ENCODE assay signal across 8 mouse cellular contexts in genomic region chr7:137321961-137322784, GRCm38 (mm10). TPM values are rescaled to one million over a fixed set of nuclear protein-coding genes. Genes with fewer than 3 reads are reported as not detected.
DNase-seq lines count a peak whose midpoint lies in the region; ATAC-seq lines count a peak whose summit lies in the region.

No protein-coding gene starts in this region.

- no peaks in the 10 kb centered on the region for H3K36me3 ChIP-seq in forebrain, embryonic 12.5 days (replicated peaks)
- no peaks in the 10 kb centered on the region for H3K36me3 ChIP-seq in limb, embryonic 12.5 days

- H3K4me1 ChIP-seq in forebrain, embryonic 12.5 days: peaks cover 55% of the 10 kb centered on the region
- H3K4me1 ChIP-seq in limb, embryonic 12.5 days (replicated peaks): peaks cover 55% of the 10 kb centered on the region

- no peak overlapping the region for H3K27ac ChIP-seq in forebrain, embryonic 12.5 days
- H3K27ac ChIP-seq in limb, embryonic 12.5 days: peak overlapping the region; percentile 67

- under 1% methylated on average over 68 of the region's 72 CpGs for WGBS in forebrain, embryonic 12.5 days
- WGBS in limb, embryonic 12.5 days: under 1% methylated on average over 72 of the region's 72 CpGs

- H3K9ac ChIP-seq in forebrain, embryonic 12.5 days: no peak overlapping the region
- peak overlapping the region; percentile 72 for H3K9ac ChIP-seq in limb, embryonic 12.5 days (replicated peaks)

- H3K4me2 ChIP-seq in forebrain, embryonic 12.5 days: peak overlapping the region; percentile 63
- peak overlapping the region; percentile 92 for H3K4me2 ChIP-seq in limb, embryonic 12.5 days

- peak overlapping the region; percentile 43 for H3K4me3 ChIP-seq in forebrain, embryonic 12.5 days (replicated peaks)
- peak overlapping the region; percentile 93 for H3K4me3 ChIP-seq in limb, embryonic 12.5 days (replicated peaks)

- no peak for ATAC-seq in forebrain, embryonic 12.5 days (ENCODE audit: low FRiP score)
- no peak for ATAC-seq in limb, embryonic 12.5 days (ENCODE audit: insufficient number of reproducible peaks, insufficient read depth, low FRiP score, low TSS enrichment, low read depth)

- no peaks in the 10 kb centered on the region for H3K9me3 ChIP-seq in forebrain, embryonic 12.5 days
- no peaks in the 10 kb centered on the region for H3K9me3 ChIP-seq in limb, embryonic 12.5 days

- peaks cover 93% of the 10 kb centered on the region for H3K27me3 ChIP-seq in forebrain, embryonic 12.5 days
- H3K27me3 ChIP-seq in limb, embryonic 12.5 days: peaks cover 90% of the 10 kb centered on the region

- peak; percentile 15 to 31 for DNase-seq in kidney, postnatal 4 days
- no peak for DNase-seq in kidney, adult 18-20 months
- peak; percentile 38 for DNase-seq in retina, embryonic 14.5 days (ENCODE audit: low spot score)
- DNase-seq in urinary bladder, postnatal 14 days (ENCODE audit: low spot score): no peak
- DNase-seq in Muller cell, postnatal 12 days (ENCODE audit: inconsistent ontology term): no peak
- no peak for DNase-seq in ovary, postnatal 36 days (ENCODE audit: low spot score)

RNA-seq across cellular contexts. Expression of gene Ebf3, which starts 7.9 kb away (rescaled TPM):
- polyA plus RNA-seq in forebrain, embryonic 12.5 days (2016; fragmentation: Nextera tagmentation; extraction: Ambion mirVana): 3.4 and 6.4 TPM in 2 replicates
- polyA plus RNA-seq in limb, embryonic 12.5 days (2016; fragmentation: Nextera tagmentation; extraction: Ambion mirVana): 16.9 and 17.6 TPM in 2 replicates

Comparison
In these comparisons a context has a peak if more than half of its experiments do, and no peak if none do; other contexts are left out.
1. DNase-seq: peak in kidney, postnatal 4 days (2 of 2) and retina, embryonic 14.5 days (single experiment); none in kidney, adult 18-20 months (single experiment), urinary bladder, postnatal 14 days (single experiment), Muller cell, postnatal 12 days (single experiment) and ovary, postnatal 36 days (single experiment).